Mouse (Mus musculus): ENCODE measurements around the gene Rnf34. TPM values are rescaled to one million over a fixed set of nuclear protein-coding genes. Genes with fewer than 3 reads are reported as not detected.

Rnf34 gene
- polyA plus RNA-seq, 1 experiment from 2014 or later, result 25.9 TPM

DNA sequence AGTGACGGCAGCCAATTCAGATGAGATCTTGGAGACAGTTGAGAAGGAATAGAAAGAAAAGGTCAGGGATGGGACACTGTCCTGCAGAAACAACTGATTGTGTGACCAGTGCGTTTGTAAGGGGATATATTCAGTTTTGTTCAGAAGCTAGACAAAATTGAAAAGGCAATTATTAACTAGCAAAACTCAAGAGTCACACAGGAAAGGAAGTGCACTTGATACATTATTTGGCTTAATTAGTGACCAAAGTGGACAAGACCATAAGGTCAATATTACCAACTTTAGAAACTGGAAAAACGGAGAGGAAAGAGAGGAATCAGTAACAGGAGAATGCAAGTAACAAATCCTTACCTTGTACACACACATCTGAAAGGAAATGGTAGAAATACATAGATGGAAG is 26.8 kb downstream of the Rnf34 start:
- Histone ChIP-seq H3K9ac (no peak overlapping the region), H3K36me3 (peaks cover 19% of the 10 kb centered on the region), H3K27me3 (replicated peaks) (no peaks in the 10 kb centered on the region), H3K9me3 (no peaks in the 10 kb centered on the region), H3K4me1 (replicated peaks) (0 out of 2 replicates have a peak, but pooled peaks cover 5% of the 10 kb centered on the region), H3K4me2 (replicated peaks) (no peak overlapping the region), H3K4me3 (replicated peaks) (no peak overlapping the region), H3K27ac (no peak overlapping the region)
- WGBS, result 73% methylated on average over 3 of the region's 3 CpGs
- no peak for ATAC-seq

GRCm38 (mm10) chr5:122880241-122880980 is 30.6 kb downstream of the Rnf34 start:
- Histone ChIP-seq H3K9me3 (no peaks in the 10 kb centered on the region), H3K4me1 (replicated peaks) (0 out of 2 replicates have a peak, but pooled peaks cover 10% of the 10 kb centered on the region), H3K27me3 (replicated peaks) (no peaks in the 10 kb centered on the region), H3K9ac (no peak overlapping the region), H3K27ac (no peak overlapping the region), H3K4me3 (replicated peaks) (no peak overlapping the region), H3K4me2 (replicated peaks) (no peak overlapping the region), H3K36me3 (peaks cover 15% of the 10 kb centered on the region)
- ATAC-seq, result no peak
- 93% methylated on average over 37 of the region's 37 CpGs for WGBS

DNA sequence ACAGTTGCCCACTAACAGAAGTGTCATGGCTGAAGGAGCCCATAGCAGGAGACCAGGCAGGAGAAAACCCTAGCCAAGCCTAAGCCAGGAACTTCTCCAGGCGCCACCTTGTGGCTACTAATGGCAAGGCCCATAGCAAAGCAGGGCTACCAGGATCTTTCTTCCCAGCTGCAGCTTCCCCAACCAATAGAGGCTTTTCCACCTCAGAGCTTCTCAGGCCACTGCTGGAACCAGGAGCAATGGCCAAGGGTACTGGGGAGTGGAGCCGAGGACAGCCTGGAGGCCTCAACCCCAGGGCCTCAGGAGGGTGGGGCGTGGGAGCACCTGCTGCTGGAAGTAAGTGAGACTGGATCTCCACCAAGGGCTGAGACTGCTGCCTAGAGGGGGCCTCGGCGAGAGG is 31.5 kb downstream of the Rnf34 start:
- Histone ChIP-seq H3K27me3 (replicated peaks) (no peaks in the 10 kb centered on the region), H3K9me3 (no peaks in the 10 kb centered on the region), H3K4me3 (replicated peaks) (no peak overlapping the region), H3K27ac (no peak overlapping the region), H3K36me3 (peaks cover 15% of the 10 kb centered on the region), H3K4me2 (replicated peaks) (no peak overlapping the region), H3K4me1 (replicated peaks) (0 out of 2 replicates have a peak, but pooled peaks cover 10% of the 10 kb centered on the region), H3K9ac (no peak overlapping the region; the same call in 1 of the 2 replicates)
- 63% methylated on average over 5 of the region's 5 CpGs for WGBS
- peak; percentile 60; the same call in 1 of the 2 replicates for ATAC-seq

- Histone ChIP-seq H3K27ac (no peak overlapping the region), H3K4me2 (replicated peaks) (no peak overlapping the region), H3K4me1 (replicated peaks) (0 out of 2 replicates have a peak, but pooled peaks cover 10% of the 10 kb centered on the region), H3K9ac (no peak overlapping the region), H3K4me3 (replicated peaks) (no peak overlapping the region), H3K9me3 (no peaks in the 10 kb centered on the region), H3K27me3 (replicated peaks) (no peaks in the 10 kb centered on the region), H3K36me3 (peaks cover 15% of the 10 kb centered on the region)
- WGBS, result 86% methylated on average over 18 of the region's 18 CpGs
- no peak for ATAC-seq
These were observed 32.6 kb downstream of the Rnf34 start for GRCm38 (mm10) chr5:122882256-122883050.

DNA sequence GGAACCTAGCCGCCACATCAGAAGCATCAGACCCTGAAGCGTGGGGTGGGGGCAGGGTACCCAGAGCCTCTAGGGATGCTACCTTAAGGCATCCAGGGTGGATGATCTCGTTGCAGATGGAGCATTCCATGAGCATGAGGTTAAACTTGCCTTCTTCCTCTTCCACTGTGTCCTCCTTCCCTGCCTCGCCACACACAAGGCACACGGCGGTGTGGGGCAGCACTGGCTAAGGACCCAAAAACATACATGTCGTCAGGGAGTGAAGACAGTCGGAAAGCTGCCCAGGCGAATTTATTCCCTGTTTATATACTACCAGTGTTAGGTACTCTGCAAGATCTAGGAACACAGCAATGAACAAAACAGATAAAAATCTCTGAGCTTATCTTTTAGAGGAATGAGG is 33.4 kb downstream of the Rnf34 start:
- H3K4me3 ChIP-seq (replicated peaks), result no peak overlapping the region

DNA sequence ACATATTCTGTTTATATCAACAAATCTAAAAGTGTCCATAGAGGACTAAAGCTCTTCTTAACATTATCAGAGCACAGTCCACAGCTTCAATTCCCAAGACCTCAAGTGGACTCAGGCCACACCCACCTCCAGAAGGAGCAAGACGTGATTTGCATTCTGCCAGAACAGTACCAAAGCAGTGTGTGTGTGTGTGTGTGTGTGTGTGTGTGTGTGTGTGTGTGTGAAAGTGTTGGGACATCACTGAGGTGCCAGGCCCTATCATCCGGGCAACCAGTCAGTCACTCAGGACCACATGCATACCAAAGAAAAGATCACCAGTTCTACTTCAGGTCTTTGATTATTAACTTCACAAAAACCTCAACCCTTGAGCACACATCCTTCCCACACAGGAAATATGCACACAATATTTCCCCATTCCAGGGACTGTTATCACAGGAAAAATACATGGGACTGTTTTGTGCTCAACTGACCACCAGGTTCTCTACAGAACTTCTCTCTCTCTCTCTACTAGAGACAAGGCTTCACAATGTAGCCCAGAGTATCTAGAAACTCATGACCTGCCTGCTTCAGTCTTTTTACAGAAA is 33.9 kb downstream of the Rnf34 start:
- no peaks in the 10 kb centered on the region for H3K9me3 ChIP-seq
- H3K4me2 ChIP-seq (replicated peaks), result no peak overlapping the region
- ATAC-seq, result no peak
- H3K36me3 ChIP-seq, result peaks cover 15% of the 10 kb centered on the region
- no peak overlapping the region for H3K4me3 ChIP-seq (replicated peaks)
- no peak overlapping the region for H3K27ac ChIP-seq
- H3K4me1 ChIP-seq (replicated peaks), result peaks cover 17% of the 10 kb centered on the region
- H3K9ac ChIP-seq, result no peak overlapping the region
- 43% methylated on average over 2 of the region's 2 CpGs for WGBS
- H3K27me3 ChIP-seq (replicated peaks), result no peaks in the 10 kb centered on the region

More for the DNA sequence above, 33.4 kb downstream of the Rnf34 start:
- no peak overlapping the region for H3K9ac ChIP-seq
- no peak overlapping the region for H3K4me2 ChIP-seq (replicated peaks)
- H3K27me3 ChIP-seq (replicated peaks), result no peaks in the 10 kb centered on the region
- peaks cover 15% of the 10 kb centered on the region for H3K4me1 ChIP-seq (replicated peaks)
- no peak; the same call in 1 of the 2 replicates for ATAC-seq
- WGBS, result 73% methylated on average over 9 of the region's 9 CpGs
- H3K9me3 ChIP-seq, result no peaks in the 10 kb centered on the region
- peaks cover 15% of the 10 kb centered on the region for H3K36me3 ChIP-seq
- no peak overlapping the region for H3K27ac ChIP-seq

GRCm38 (mm10) chr5:122884594-122885348 is 34.9 kb downstream of the Rnf34 start:
- ATAC-seq, result 0 out of 2 replicates have a peak, but pooled peaks have one; percentile 29
- Histone ChIP-seq H3K4me3 (replicated peaks) (no peak overlapping the region), H3K9ac (no peak overlapping the region), H3K4me2 (replicated peaks) (no peak overlapping the region), H3K9me3 (no peaks in the 10 kb centered on the region), H3K4me1 (replicated peaks) (peaks cover 17% of the 10 kb centered on the region), H3K27ac (no peak overlapping the region), H3K27me3 (replicated peaks) (no peaks in the 10 kb centered on the region), H3K36me3 (peaks cover 11% of the 10 kb centered on the region)
- WGBS, result 67% methylated on average over 7 of the region's 7 CpGs

- Histone ChIP-seq H3K4me2 (replicated peaks) (no peak overlapping the region), H3K4me3 (replicated peaks) (no peak overlapping the region), H3K9ac (no peak overlapping the region), H3K9me3 (no peaks in the 10 kb centered on the region), H3K27me3 (replicated peaks) (no peaks in the 10 kb centered on the region), H3K4me1 (replicated peaks) (peaks cover 12% of the 10 kb centered on the region), H3K36me3 (no peaks in the 10 kb centered on the region), H3K27ac (no peak overlapping the region)
- no peak for ATAC-seq
- 89% methylated on average over 9 of the region's 9 CpGs for WGBS
These were observed 37.2 kb downstream of the Rnf34 start for GRCm38 (mm10) chr5:122887033-122887432.

DNA sequence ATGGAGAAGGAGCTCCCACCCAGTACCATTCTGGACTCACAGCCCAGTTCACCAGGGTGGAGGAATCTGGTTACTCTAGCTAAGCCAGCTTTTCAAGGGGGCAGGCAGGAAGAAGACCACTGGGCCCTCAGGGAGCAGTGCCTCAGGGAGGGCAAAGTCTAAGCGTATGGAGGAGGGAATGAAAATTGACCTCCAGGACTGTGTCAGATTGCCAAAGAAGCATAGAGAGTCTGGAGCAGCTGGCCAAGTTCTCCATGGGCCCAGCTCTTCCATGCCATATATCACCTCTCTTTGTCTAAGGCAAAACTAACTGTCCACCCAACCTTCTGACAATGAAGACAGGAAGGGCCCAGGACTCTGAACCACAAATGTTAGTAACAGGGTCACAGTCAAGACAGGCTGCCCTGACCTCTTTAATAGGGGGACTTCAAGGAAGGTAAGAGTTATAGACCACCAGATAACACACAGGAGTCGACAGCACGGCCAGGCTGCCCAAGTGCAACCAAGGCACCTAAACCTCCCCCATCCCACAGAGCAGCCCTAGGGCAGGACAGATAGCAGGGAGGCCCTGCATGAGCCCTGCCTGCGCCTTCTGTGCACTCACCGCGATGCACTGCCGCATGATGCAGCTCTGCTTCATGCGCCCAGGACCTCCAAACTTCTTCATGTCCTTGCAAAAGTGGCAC is 38.2 kb downstream of the Rnf34 start:
- Histone ChIP-seq H3K36me3 (no peaks in the 10 kb centered on the region), H3K9me3 (no peaks in the 10 kb centered on the region), H3K4me2 (replicated peaks) (no peak overlapping the region; the same call in 1 of the 2 replicates), H3K27ac (no peak overlapping the region), H3K4me1 (replicated peaks) (peaks cover 7% of the 10 kb centered on the region), H3K4me3 (replicated peaks) (no peak overlapping the region), H3K9ac (no peak overlapping the region), H3K27me3 (replicated peaks) (no peaks in the 10 kb centered on the region)
- peak; percentile 57; the same call in 1 of the 2 replicates for ATAC-seq
- 73% methylated on average over 8 of the region's 8 CpGs for WGBS

DNA sequence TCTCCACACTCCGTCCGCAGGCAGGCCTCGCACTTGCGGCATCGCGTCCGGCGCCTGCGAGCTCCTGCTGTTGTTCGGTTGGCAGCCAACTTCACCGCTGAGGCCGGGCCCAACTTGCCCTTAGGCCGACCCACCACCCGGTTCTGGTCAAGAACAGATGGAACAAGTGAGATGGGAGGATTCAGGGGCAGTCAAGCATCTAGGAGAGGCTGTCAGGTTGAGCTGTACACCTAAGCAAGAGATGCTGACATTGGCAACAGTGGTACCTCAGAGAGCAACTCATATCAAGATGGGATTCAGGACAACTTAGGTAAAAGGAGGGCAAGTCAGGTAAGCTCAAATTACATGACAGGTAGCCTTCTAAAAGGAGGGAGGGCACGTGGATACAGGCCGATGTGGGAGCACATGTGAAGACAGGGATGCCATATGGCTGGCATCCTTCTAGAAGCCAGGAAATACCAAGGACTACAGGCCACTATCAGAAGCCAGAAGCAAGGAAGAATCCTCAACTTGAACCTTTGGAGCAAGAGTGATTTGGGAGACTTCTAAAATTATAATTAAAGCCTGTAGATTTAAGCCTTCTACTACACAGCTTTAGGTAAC is 38.9 kb downstream of the Rnf34 start:
- no peak overlapping the region for H3K9ac ChIP-seq
- no peak overlapping the region for H3K27ac ChIP-seq
- H3K4me1 ChIP-seq (replicated peaks), result peaks cover 7% of the 10 kb centered on the region
- 92% methylated on average over 16 of the region's 16 CpGs for WGBS
- H3K4me2 ChIP-seq (replicated peaks), result no peak overlapping the region; the same call in 1 of the 2 replicates
- no peaks in the 10 kb centered on the region for H3K9me3 ChIP-seq
- H3K4me3 ChIP-seq (replicated peaks), result no peak overlapping the region
- H3K27me3 ChIP-seq (replicated peaks), result no peaks in the 10 kb centered on the region
- H3K36me3 ChIP-seq, result no peaks in the 10 kb centered on the region
- no peak for ATAC-seq

DNA sequence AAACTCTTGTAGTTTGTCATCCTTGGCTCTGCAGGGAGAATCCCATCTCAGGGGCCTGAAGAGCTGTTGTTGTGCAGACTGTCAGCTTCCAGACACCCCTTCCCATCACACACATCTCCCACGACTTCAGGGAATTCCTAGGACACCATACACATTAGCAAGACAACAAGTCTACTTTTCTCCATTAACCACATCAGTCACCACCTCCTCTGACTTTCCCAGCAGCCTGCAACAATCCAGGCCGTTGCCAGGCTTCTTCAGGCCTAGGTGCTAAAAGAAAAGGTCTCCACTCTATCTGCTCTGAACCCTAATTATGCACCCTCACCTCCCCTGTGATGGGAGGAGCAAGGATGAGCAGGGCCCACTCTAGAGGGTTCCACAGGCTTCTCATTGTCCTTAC is 40.5 kb downstream of the Rnf34 start:
- Histone ChIP-seq H3K4me3 (replicated peaks) (no peak overlapping the region), H3K27me3 (replicated peaks) (no peaks in the 10 kb centered on the region), H3K27ac (no peak overlapping the region), H3K4me1 (replicated peaks) (peaks cover 7% of the 10 kb centered on the region), H3K9me3 (no peaks in the 10 kb centered on the region), H3K36me3 (no peaks in the 10 kb centered on the region), H3K4me2 (replicated peaks) (no peak overlapping the region), H3K9ac (no peak overlapping the region)
- ATAC-seq, result no peak
- WGBS, result 52% methylated on average over 2 of the region's 2 CpGs
